Mouse (Mus musculus) stomach, embryonic 14.5 days (tissue): ENCODE results near the gene Pdlim5. TPM values are rescaled to one million over a fixed set of nuclear protein-coding genes. Genes with fewer than 3 reads are reported as not detected.

ENCODE experiments used
- ATAC-seq: fragments of 200-750 bp; cut with Nextera tagmentation; 2 replicates; pipeline ENCODE4 v1.8.0; 2017; ENCODE audit warnings: low read depth, moderate TSS enrichment; ENCODE audit not compliant: insufficient number of reproducible peaks, insufficient read depth, low FRiP score
- H3K27ac ChIP-seq: fragments of 300-500 bp; sonication (generic); 2 replicates; pipeline ENCODE4 v1.5.1; 2014; ENCODE audit warnings: mild to moderate bottlenecking, low read length, moderate library complexity, mixed read lengths
- H3K27me3 ChIP-seq: fragments of 300-500 bp; sonication (generic); 2 replicates; pipeline ENCODE4 v1.6.1; 2014; ENCODE audit warnings: low read length, control low read depth, mixed read lengths; ENCODE audit not compliant: control insufficient read depth, insufficient read depth
- H3K36me3 ChIP-seq: fragments of 300-500 bp; sonication (generic); 2 replicates; pipeline ENCODE4 v1.6.1; 2014; ENCODE audit warnings: mild to moderate bottlenecking, control low read depth, low read length, moderate library complexity, mixed read lengths; ENCODE audit not compliant: control insufficient read depth, insufficient read depth
- H3K4me1 ChIP-seq: fragments of 300-500 bp; sonication (generic); 2 replicates; pipeline ENCODE4 v1.6.1; 2014; ENCODE audit warnings: low read length, control low read depth, mixed read lengths; ENCODE audit not compliant: control insufficient read depth, insufficient read depth
- H3K4me2 ChIP-seq: fragments of 300-500 bp; sonication (generic); replicated peaks from 2 replicates; pipeline ENCODE4 v1.6.1; 2014; ENCODE audit warnings: low read depth, low read length, control low read depth
- H3K4me3 ChIP-seq: fragments of 300-500 bp; sonication (generic); 2 replicates; pipeline ENCODE4 v1.5.1; 2014; ENCODE audit warnings: low read depth, low read length, control low read depth
- H3K9ac ChIP-seq: fragments of 300-500 bp; sonication (generic); replicated peaks from 2 replicates; pipeline ENCODE4 v1.6.1; 2014; ENCODE audit warnings: low read depth, mild to moderate bottlenecking, control low read depth, low read length, moderate library complexity, mixed read lengths
- H3K9me3 ChIP-seq: fragments of 300-500 bp; sonication (generic); 2 replicates; pipeline ENCODE4 v1.6.1; 2016; ENCODE audit warnings: low read depth, low read length, control low read depth; ENCODE audit not compliant: control insufficient read depth
- WGBS: fragments of 180-500 bp; shearing (Covaris S2); extraction: QIAGEN DNeasy Blood & Tissue Kit; methylation state at CpG from one replicate; pipeline ENCODE4 v1.1.7; 2014; 5-methylcytosine and 5-hydroxymethylcytosine counted together
- polyA plus RNA-seq: library from polyadenylated mRNA; unstranded; fragments of >200 nt; fragmentation: Nextera tagmentation; extraction: Ambion mirVana; gene quantifications from 2 replicates; pipeline ENCODE4 v1.2.1, GENCODE M21; 2014

The Pdlim5 gene
- polyA plus RNA-seq, 1 experiment from 2014 or later = 51.1 TPM

DNA sequence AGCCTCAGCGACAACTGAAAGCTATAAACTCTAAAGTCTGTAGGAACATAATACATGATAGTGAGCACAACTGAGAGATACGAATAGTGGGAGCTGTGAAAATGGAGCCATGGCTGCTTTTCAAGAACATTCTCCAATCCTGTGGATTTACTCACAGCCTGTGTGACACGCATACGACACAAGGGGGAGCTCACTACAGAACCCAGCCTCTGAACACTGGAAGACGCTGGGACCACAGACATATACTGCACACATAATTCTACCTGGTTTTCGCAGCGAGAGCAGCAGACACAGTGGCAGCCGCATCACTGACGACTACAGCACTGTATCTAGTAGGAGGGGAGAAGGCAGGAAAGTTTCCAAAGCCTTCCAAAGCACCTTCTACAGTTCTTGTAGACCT lies 112.8 kb downstream of the Pdlim5 start:
- no peak overlapping the region for H3K27ac ChIP-seq
- WGBS = 43% methylated on average over 9 of the region's 9 CpGs
- peaks cover 6% of the 10 kb centered on the region; the same call in 1 of the 2 replicates for H3K4me1 ChIP-seq
- no peak overlapping the region for H3K4me3 ChIP-seq
- peak overlapping the region; percentile 30 for H3K4me2 ChIP-seq
- no peaks in the 10 kb centered on the region for H3K27me3 ChIP-seq
- H3K9me3 ChIP-seq = no peaks in the 10 kb centered on the region
- H3K36me3 ChIP-seq = no peaks in the 10 kb centered on the region
- no peak overlapping the region for H3K9ac ChIP-seq
- peak; percentile 65; the same call in 1 of the 2 replicates for ATAC-seq

DNA sequence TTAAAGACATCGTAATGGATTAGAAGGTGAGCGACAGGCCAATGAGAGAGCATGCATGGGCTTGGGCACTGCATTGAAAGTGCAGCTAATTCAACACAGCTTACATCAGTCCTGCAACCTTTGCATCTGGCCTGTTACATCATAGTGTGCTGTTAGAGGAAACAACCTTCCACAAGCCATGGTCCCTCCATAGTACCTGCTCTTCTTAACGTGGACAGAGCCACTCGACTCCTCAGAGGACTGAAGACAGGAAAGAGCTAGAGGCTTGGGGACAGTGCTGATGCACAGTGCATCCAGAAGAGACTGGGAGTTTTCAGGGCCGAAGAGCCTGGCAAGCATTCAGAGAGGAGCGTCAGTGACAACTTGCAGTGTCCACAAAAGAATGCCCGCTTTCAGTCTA lies 113.8 kb downstream of the Pdlim5 start:
- H3K4me1 ChIP-seq = peaks cover 6% of the 10 kb centered on the region; the same call in 1 of the 2 replicates
- H3K27ac ChIP-seq = no peak overlapping the region
- WGBS = 88% methylated on average over 7 of the region's 7 CpGs
- H3K9ac ChIP-seq = no peak overlapping the region
- H3K4me2 ChIP-seq = no peak overlapping the region
- H3K27me3 ChIP-seq = no peaks in the 10 kb centered on the region
- no peaks in the 10 kb centered on the region for H3K9me3 ChIP-seq
- H3K4me3 ChIP-seq = no peak overlapping the region
- ATAC-seq = no peak
- H3K36me3 ChIP-seq = no peaks in the 10 kb centered on the region

DNA sequence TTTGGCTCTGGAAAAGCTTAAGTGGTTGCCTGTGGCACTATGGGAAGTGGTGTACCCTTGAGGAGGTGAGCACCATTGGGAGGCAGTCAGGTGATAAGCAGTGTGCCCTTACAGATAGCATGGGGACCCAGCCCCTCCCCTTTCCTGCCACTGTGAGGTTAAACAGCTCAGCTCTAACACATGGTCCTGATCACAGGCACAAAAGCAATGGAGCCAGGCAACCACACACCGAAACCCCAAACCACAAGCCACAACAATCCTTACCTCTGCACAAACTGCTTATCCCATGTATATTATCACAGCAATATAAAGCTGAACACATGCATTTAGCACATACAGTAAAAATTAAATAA lies 114.4 kb downstream of the Pdlim5 start:
- Histone ChIP-seq H3K4me3 (no peak overlapping the region), H3K9ac (no peak overlapping the region), H3K27ac (no peak overlapping the region), H3K4me2 (no peak overlapping the region), H3K36me3 (no peaks in the 10 kb centered on the region), H3K9me3 (no peaks in the 10 kb centered on the region), H3K4me1 (peaks cover 6% of the 10 kb centered on the region; the same call in 1 of the 2 replicates), H3K27me3 (no peaks in the 10 kb centered on the region)
- peak; percentile 96 for ATAC-seq
- WGBS = 65% methylated on average over 1 of the region's 1 CpGs

DNA sequence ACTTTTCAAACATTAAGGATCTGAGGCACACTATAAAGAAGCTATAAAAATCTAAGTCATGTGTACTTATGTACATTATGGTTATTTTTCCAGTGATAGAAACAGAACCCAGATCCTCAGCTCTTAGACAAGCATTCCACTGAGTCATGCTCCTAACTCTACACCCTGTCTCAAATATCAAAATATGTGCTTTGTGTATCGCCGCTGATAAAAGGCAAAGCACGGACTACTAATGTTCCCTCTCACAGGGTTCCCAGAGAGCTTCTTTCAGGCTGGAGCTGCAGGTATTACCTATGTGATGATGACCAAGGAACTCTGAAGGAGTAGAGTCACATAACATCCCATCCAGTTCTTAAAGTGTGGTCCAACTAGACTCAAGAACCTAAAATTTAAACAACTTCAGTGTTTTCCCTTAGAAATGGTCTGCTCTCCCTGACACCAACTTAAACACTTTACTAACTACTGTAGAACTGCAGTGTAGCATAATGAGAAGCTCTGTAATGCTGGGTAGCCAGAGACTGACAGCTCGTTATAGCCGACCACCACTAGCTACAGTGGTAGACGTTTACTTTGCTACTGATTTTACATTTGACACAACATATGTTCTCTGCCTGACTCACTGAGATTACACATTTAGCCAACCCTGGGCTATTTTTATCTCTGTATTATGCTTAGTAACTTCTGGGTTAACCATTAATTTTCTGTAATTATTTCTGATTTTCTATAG lies 115.0 kb downstream of the Pdlim5 start:
- Histone ChIP-seq H3K27me3 (no peaks in the 10 kb centered on the region), H3K27ac (peak overlapping the region; percentile 21; the same call in 1 of the 2 replicates), H3K9ac (no peak overlapping the region), H3K4me3 (no peak overlapping the region), H3K4me1 (peaks cover 6% of the 10 kb centered on the region; the same call in 1 of the 2 replicates), H3K4me2 (no peak overlapping the region), H3K9me3 (no peaks in the 10 kb centered on the region), H3K36me3 (no peaks in the 10 kb centered on the region)
- 57% methylated on average over 6 of the region's 6 CpGs for WGBS
- no peak for ATAC-seq

DNA sequence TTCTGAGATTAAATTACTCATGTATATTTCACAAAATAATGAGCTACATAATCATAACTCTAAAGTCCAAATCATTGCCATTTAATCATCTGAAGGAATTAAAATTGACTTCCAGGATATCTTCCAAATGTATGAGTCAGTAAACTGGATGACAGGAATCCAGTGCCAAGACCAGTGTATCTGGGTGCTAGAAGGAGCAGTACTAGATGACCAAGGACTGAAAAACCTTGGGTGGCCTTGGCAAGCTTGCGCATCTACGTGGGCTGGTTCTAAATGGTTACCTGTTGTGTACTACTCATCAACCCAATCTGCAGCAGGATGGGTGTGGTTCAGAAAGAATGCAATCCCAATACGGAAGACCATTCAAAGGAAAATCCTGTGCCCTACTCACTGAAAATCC lies 116.5 kb downstream of the Pdlim5 start:
- Histone ChIP-seq H3K4me3 (no peak overlapping the region), H3K36me3 (no peaks in the 10 kb centered on the region), H3K27me3 (no peaks in the 10 kb centered on the region), H3K9ac (no peak overlapping the region), H3K4me1 (peaks cover 6% of the 10 kb centered on the region; the same call in 1 of the 2 replicates), H3K27ac (no peak overlapping the region), H3K4me2 (no peak overlapping the region), H3K9me3 (no peaks in the 10 kb centered on the region)
- 87% methylated on average over 3 of the region's 3 CpGs for WGBS
- no peak for ATAC-seq

DNA sequence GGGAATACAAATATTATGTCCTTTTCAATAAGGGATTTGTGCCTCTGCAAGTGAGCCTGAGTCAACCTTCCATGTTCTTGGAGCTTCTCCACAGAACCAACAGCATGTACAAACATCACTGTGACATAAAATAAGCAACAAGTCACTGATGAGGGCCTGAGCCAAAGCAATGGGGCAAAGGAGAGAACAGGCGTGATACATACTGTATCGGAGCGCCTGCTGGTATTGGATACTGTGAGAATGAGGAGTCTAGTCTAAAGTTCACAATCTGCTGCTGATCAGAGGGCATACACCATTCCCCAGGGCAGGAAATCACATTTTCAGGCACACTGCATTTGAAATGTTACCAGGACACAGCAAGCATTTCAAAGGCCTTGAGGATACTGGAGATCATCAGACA lies 119.0 kb downstream of the Pdlim5 start:
- ATAC-seq = no peak
- no peaks in the 10 kb centered on the region for H3K9me3 ChIP-seq
- H3K36me3 ChIP-seq = no peaks in the 10 kb centered on the region
- no peak overlapping the region for H3K27ac ChIP-seq
- peaks cover 6% of the 10 kb centered on the region; the same call in 1 of the 2 replicates for H3K4me1 ChIP-seq
- H3K4me2 ChIP-seq = no peak overlapping the region
- H3K4me3 ChIP-seq = no peak overlapping the region
- H3K9ac ChIP-seq = no peak overlapping the region
- WGBS = 87% methylated on average over 3 of the region's 3 CpGs
- no peaks in the 10 kb centered on the region for H3K27me3 ChIP-seq

DNA sequence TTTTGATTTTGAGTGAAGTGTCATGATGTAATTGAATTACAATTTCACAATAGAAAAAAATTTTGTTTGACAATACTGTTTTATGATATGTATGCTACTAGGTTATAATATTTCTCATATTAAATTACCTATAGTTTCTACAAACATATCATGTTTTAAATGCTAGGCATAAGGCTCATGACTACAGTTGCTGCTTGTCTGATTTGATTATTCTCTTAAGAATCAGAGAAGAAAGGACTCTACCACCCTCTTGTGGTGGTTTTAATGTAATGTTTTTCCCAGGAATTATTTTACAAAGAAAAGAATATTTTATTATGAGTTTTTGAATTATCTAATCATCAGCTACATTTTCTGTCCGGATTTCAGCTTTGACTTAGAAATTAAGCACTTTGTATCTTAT lies 120.5 kb downstream of the Pdlim5 start:
- no peaks in the 10 kb centered on the region for H3K36me3 ChIP-seq
- WGBS = 0% methylated on average over 1 of the region's 1 CpGs
- H3K27ac ChIP-seq = no peak overlapping the region
- ATAC-seq = no peak
- H3K4me3 ChIP-seq = no peak overlapping the region
- no peaks in the 10 kb centered on the region for H3K4me1 ChIP-seq
- H3K4me2 ChIP-seq = no peak overlapping the region
- no peaks in the 10 kb centered on the region for H3K27me3 ChIP-seq
- no peaks in the 10 kb centered on the region for H3K9me3 ChIP-seq
- H3K9ac ChIP-seq = no peak overlapping the region

DNA sequence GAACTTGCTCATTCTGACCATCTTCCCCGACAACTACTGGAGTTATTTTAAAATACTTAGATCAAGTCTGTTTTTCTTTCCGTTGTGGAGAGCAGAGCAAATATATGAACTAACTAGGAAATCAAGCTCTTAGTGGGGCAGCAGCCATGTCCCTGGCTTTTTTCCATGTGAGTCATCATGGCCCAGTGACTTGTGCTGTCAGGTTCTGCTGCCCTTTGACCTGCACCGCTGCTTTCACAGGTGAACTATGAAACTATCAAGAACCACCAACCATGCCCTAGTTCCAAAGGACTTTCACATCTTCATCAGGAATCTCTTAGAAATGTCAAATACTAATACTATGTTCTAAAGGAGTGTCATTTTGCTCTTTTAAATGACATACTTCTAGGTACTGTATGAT lies 121.0 kb downstream of the Pdlim5 start:
- Histone ChIP-seq H3K36me3 (no peaks in the 10 kb centered on the region), H3K27me3 (no peaks in the 10 kb centered on the region), H3K4me1 (no peaks in the 10 kb centered on the region), H3K9ac (no peak overlapping the region), H3K27ac (no peak overlapping the region), H3K4me2 (no peak overlapping the region), H3K9me3 (no peaks in the 10 kb centered on the region), H3K4me3 (no peak overlapping the region)
- 89% methylated on average over 3 of the region's 3 CpGs for WGBS
- no peak for ATAC-seq

DNA sequence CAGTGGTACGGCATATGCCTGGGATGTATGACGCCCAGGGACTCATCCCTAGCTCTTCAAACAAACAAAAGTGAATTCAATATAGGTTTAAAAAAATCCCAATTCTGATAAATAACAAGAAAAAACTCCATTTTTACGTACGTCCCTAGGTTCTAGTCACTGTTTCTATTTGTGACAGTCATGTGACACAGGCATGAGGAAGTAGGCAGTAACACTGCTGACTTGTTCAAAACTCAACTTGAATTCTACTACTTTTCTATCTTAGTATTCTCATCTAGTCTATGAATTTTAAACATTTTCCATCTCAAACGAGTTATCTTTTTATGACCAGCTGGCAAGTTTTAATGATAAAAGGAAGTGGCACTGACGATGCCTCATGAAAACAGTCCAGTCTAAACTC lies 122.2 kb downstream of the Pdlim5 start:
- no peak overlapping the region for H3K4me2 ChIP-seq
- H3K27me3 ChIP-seq = no peaks in the 10 kb centered on the region
- no peaks in the 10 kb centered on the region for H3K4me1 ChIP-seq
- H3K36me3 ChIP-seq = no peaks in the 10 kb centered on the region
- H3K9ac ChIP-seq = no peak overlapping the region
- no peak overlapping the region for H3K27ac ChIP-seq
- ATAC-seq = no peak
- H3K9me3 ChIP-seq = no peaks in the 10 kb centered on the region
- 85% methylated on average over 6 of the region's 6 CpGs for WGBS
- H3K4me3 ChIP-seq = no peak overlapping the region
